Mouse (Mus musculus): ENCODE measurements around the gene Gm28729. TPM values are rescaled to one million over a fixed set of nuclear protein-coding genes. Genes with fewer than 3 reads are reported as not detected.
A peak's percentile ranks its signal among the peaks of the same experiment; 100 is the strongest.

The Gm28729 gene
- polyA plus RNA-seq, 1 experiment, result not detected

GRCm38 (mm10) chr9:96450900-96451720 is 74.0 kb downstream of the Gm28729 start:
- H3K27ac ChIP-seq (ENCODE audit: insufficient read depth, low read depth, low read length), result no peak overlapping the region
- TF ChIP-seq CTCF (IDR thresholded peaks at IDR 0.05; ENCODE audit: low read depth, low read length) (no peak), POLR2A (IDR thresholded peaks at IDR 0.05; ENCODE audit: borderline replicate concordance, low read depth, low read length) (no peak)
- H3K4me1 ChIP-seq (ENCODE audit: control insufficient read depth, insufficient read depth, low read length), result peaks cover 5% of the 10 kb centered on the region
- no peak overlapping the region for H3K4me3 ChIP-seq (ENCODE audit: insufficient read depth, low read length)

GRCm38 (mm10) chr9:96449514-96449913 is 75.5 kb downstream of the Gm28729 start:
- TF ChIP-seq POLR2A (IDR thresholded peaks at IDR 0.05; ENCODE audit: borderline replicate concordance, low read depth, low read length) (no peak), CTCF (IDR thresholded peaks at IDR 0.05; ENCODE audit: low read depth, low read length) (no peak)

GRCm38 (mm10) chr9:96445351-96445750 is 79.7 kb downstream of the Gm28729 start:
- TF ChIP-seq CTCF (IDR thresholded peaks at IDR 0.05; ENCODE audit: low read depth, low read length) (no peak), POLR2A (IDR thresholded peaks at IDR 0.05; ENCODE audit: borderline replicate concordance, low read depth, low read length) (no peak)
- Histone ChIP-seq H3K4me3 (ENCODE audit: insufficient read depth, low read length) (no peak overlapping the region), H3K4me1 (ENCODE audit: control insufficient read depth, insufficient read depth, low read length) (peaks cover 5% of the 10 kb centered on the region), H3K27ac (ENCODE audit: insufficient read depth, low read depth, low read length) (no peak overlapping the region)

More at GRCm38 (mm10) chr9:96449514-96449913, 75.5 kb downstream of the Gm28729 start:
- no peak overlapping the region for H3K27ac ChIP-seq (ENCODE audit: insufficient read depth, low read depth, low read length)
- peaks cover 5% of the 10 kb centered on the region for H3K4me1 ChIP-seq (ENCODE audit: control insufficient read depth, insufficient read depth, low read length)
- no peak overlapping the region for H3K4me3 ChIP-seq (ENCODE audit: insufficient read depth, low read length)

GRCm38 (mm10) chr9:96442081-96442480 is 83.0 kb downstream of the Gm28729 start:
- no peak for TF ChIP-seq CTCF (IDR thresholded peaks at IDR 0.05; ENCODE audit: low read depth, low read length)
- no peak for TF ChIP-seq POLR2A (IDR thresholded peaks at IDR 0.05; ENCODE audit: borderline replicate concordance, low read depth, low read length)
- no peak overlapping the region for H3K4me3 ChIP-seq (ENCODE audit: insufficient read depth, low read length)
- no peak overlapping the region for H3K27ac ChIP-seq (ENCODE audit: insufficient read depth, low read depth, low read length)
- peaks cover 13% of the 10 kb centered on the region for H3K4me1 ChIP-seq (ENCODE audit: control insufficient read depth, insufficient read depth, low read length)

- H3K27ac ChIP-seq (ENCODE audit: insufficient read depth, low read depth, low read length), result peak overlapping the region; percentile 64
- TF ChIP-seq POLR2A (IDR thresholded peaks at IDR 0.05; ENCODE audit: borderline replicate concordance, low read depth, low read length), result no peak
- peak; percentile 9; the same call in 1 of the 2 replicates for TF ChIP-seq CTCF (IDR thresholded peaks at IDR 0.05; ENCODE audit: low read depth, low read length)
- peak overlapping the region; percentile 64 for H3K4me3 ChIP-seq (ENCODE audit: insufficient read depth, low read length)
- H3K4me1 ChIP-seq (ENCODE audit: control insufficient read depth, insufficient read depth, low read length), result peaks cover 15% of the 10 kb centered on the region
These were observed 86.7 kb downstream of the Gm28729 start for GRCm38 (mm10) chr9:96438334-96438871.

GRCm38 (mm10) chr9:96437805-96438333 is 87.2 kb downstream of the Gm28729 start:
- Histone ChIP-seq H3K27ac (ENCODE audit: insufficient read depth, low read depth, low read length) (peak overlapping the region; percentile 64), H3K4me1 (ENCODE audit: control insufficient read depth, insufficient read depth, low read length) (peaks cover 15% of the 10 kb centered on the region), H3K4me3 (ENCODE audit: insufficient read depth, low read length) (peak overlapping the region; percentile 64)
- no peak for TF ChIP-seq CTCF (IDR thresholded peaks at IDR 0.05; ENCODE audit: low read depth, low read length)
- no peak for TF ChIP-seq POLR2A (IDR thresholded peaks at IDR 0.05; ENCODE audit: borderline replicate concordance, low read depth, low read length)

GRCm38 (mm10) chr9:96436901-96437804 is 87.9 kb downstream of the Gm28729 start:
- TF ChIP-seq POLR2A (IDR thresholded peaks at IDR 0.05; ENCODE audit: borderline replicate concordance, low read depth, low read length) (no peak), CTCF (IDR thresholded peaks at IDR 0.05; ENCODE audit: low read depth, low read length) (no peak)
- H3K27ac ChIP-seq (ENCODE audit: insufficient read depth, low read depth, low read length), result peak overlapping the region; percentile 64
- H3K4me3 ChIP-seq (ENCODE audit: insufficient read depth, low read length), result peak overlapping the region; percentile 64

More at GRCm38 (mm10) chr9:96436901-96437804, 87.9 kb downstream of the Gm28729 start:
- H3K4me1 ChIP-seq (ENCODE audit: control insufficient read depth, insufficient read depth, low read length), result peaks cover 15% of the 10 kb centered on the region

Other genes starting within 250 kb of the Gm28729 start
- 222 and 227 TPM in 2 replicates for gene Atp1b3, start 160.8 kb downstream of the Gm28729 start, polyA plus RNA-seq (2012; ENCODE audit: insufficient read depth, insufficient read length, missing spikeins)
- 96.4 and 109 TPM in 2 replicates for gene Rnf7, start 46.6 kb downstream of the Gm28729 start, polyA plus RNA-seq (2012; ENCODE audit: insufficient read depth, insufficient read length, missing spikeins)
- gene Rasa2, start 106.4 kb upstream of the Gm28729 start, polyA plus RNA-seq (2012; ENCODE audit: insufficient read depth, insufficient read length, missing spikeins), result 5.2 and 6.0 TPM in 2 replicates
- gene Zbtb38, start 227.6 kb upstream of the Gm28729 start, polyA plus RNA-seq (2012; ENCODE audit: insufficient read depth, insufficient read length, missing spikeins), result 20.6 and 24.0 TPM in 2 replicates

Measured in bone marrow macrophage, adult 2 months (primary cell).